Comparison of ENCODE assay signal across 8 mouse cellular contexts in genomic region chr3:79813814-79814490, GRCm38 (mm10). TPM values are rescaled to one million over a fixed set of nuclear protein-coding genes. Genes with fewer than 3 reads are reported as not detected.
A peak's percentile ranks its signal among the peaks of the same experiment; 100 is the strongest.
DNase-seq lines count a peak whose midpoint lies in the region; ATAC-seq and TF ChIP-seq lines count a peak whose summit lies in the region.

No protein-coding gene starts in this region.

- TF ChIP-seq POLR2A in bone marrow, adult 2 months (IDR thresholded peaks at IDR 0.05; ENCODE audit: borderline replicate concordance, control insufficient read depth, low read depth, low read length): no peak

- H3K36me3 ChIP-seq in embryonic facial prominence, embryonic 14.5 days (ENCODE audit: control insufficient read depth, insufficient read depth, low read length): no peaks in the 10 kb centered on the region
- no peaks in the 10 kb centered on the region; the same call in 1 of the 2 replicates for H3K36me3 ChIP-seq in heart, embryonic 16.5 days (ENCODE audit: control insufficient read depth, insufficient read depth)
- no peaks in the 10 kb centered on the region for H3K36me3 ChIP-seq in liver, postnatal 0 days (replicated peaks; ENCODE audit: insufficient read depth, low read length)

- no peaks in the 10 kb centered on the region for H3K27me3 ChIP-seq in embryonic facial prominence, embryonic 14.5 days (replicated peaks; ENCODE audit: control insufficient read depth, insufficient read depth, low read length)
- H3K27me3 ChIP-seq in heart, embryonic 16.5 days (ENCODE audit: control insufficient read depth, insufficient read depth, low read length): no peaks in the 10 kb centered on the region
- no peaks in the 10 kb centered on the region for H3K27me3 ChIP-seq in liver, postnatal 0 days (ENCODE audit: insufficient read depth, low read length)

- WGBS in bone marrow, adult 2 months: 30% methylated on average over 19 of the region's 19 CpGs
- WGBS in embryonic facial prominence, embryonic 14.5 days: 31% methylated on average over 19 of the region's 19 CpGs
- 31% methylated on average over 19 of the region's 19 CpGs for WGBS in heart, embryonic 16.5 days
- WGBS in liver, postnatal 0 days (ENCODE audit: insufficient replicate concordance): 34% methylated on average over 19 of the region's 19 CpGs

- DNase-seq in CD4-positive, CD25-positive, alpha-beta regulatory T cell, adult 2 months (ENCODE audit: low read depth, low spot score): peak; percentile 78
- DNase-seq in embryonic facial prominence, embryonic 14.5 days (ENCODE audit: low spot score): peak; percentile 75
- peak; percentile 51 to 87 for DNase-seq in kidney, postnatal 36 days
- DNase-seq in liver, postnatal 0 days: peak; percentile 71
- peak; percentile 58 for DNase-seq in thymus, postnatal 0 days (ENCODE audit: low spot score)

- no peak overlapping the region for H3K27ac ChIP-seq in bone marrow, adult 2 months (ENCODE audit: control insufficient read depth, insufficient read depth, low read depth, low read length, poor library complexity)
- no peak overlapping the region for H3K27ac ChIP-seq in embryonic facial prominence, embryonic 14.5 days (replicated peaks; ENCODE audit: low read depth, low read length)
- H3K27ac ChIP-seq in heart, embryonic 16.5 days (ENCODE audit: low read length): no peak overlapping the region
- no peak overlapping the region for H3K27ac ChIP-seq in liver, postnatal 0 days (ENCODE audit: low read depth)

- H3K4me3 ChIP-seq in bone marrow, adult 2 months (replicated peaks; ENCODE audit: control insufficient read depth, low read depth, low read length): no peak overlapping the region
- H3K4me3 ChIP-seq in embryonic facial prominence, embryonic 14.5 days (ENCODE audit: low read depth, low read length): no peak overlapping the region
- H3K4me3 ChIP-seq in heart, embryonic 16.5 days (ENCODE audit: low read length): no peak overlapping the region
- H3K4me3 ChIP-seq in liver, postnatal 0 days (ENCODE audit: low read depth, low read length): no peak overlapping the region

- H3K9ac ChIP-seq in embryonic facial prominence, embryonic 14.5 days (ENCODE audit: low read depth, low read length): no peak overlapping the region
- H3K9ac ChIP-seq in heart, embryonic 16.5 days (ENCODE audit: low read length): no peak overlapping the region
- no peak overlapping the region for H3K9ac ChIP-seq in liver, postnatal 0 days (replicated peaks)

- no peaks in the 10 kb centered on the region for H3K4me1 ChIP-seq in bone marrow, adult 2 months (ENCODE audit: control insufficient read depth, insufficient read depth, low read length)
- no peaks in the 10 kb centered on the region for H3K4me1 ChIP-seq in embryonic facial prominence, embryonic 14.5 days (ENCODE audit: control insufficient read depth, insufficient read depth, low read length)
- H3K4me1 ChIP-seq in heart, embryonic 16.5 days (ENCODE audit: control insufficient read depth, insufficient read depth, low read length): no peaks in the 10 kb centered on the region
- H3K4me1 ChIP-seq in liver, postnatal 0 days (ENCODE audit: insufficient read depth): no peaks in the 10 kb centered on the region

- peak; percentile 78 for ATAC-seq in embryonic facial prominence, embryonic 14.5 days (ENCODE audit: low read depth)
- ATAC-seq in heart, embryonic 16.5 days (replicated peaks; ENCODE audit: extremely low read depth, insufficient read depth, low FRiP score): 0 out of 2 replicates have a peak, but pooled peaks have one; percentile 28
- 0 out of 2 replicates have a peak, but pooled peaks have one; percentile 51 for ATAC-seq in liver, postnatal 0 days
- peak; percentile 72; the same call in 1 of the 2 replicates for ATAC-seq in neutrophil, adult 5-6 weeks (ENCODE audit: extremely low read depth, insufficient number of reproducible peaks, low FRiP score, poor library complexity, severe bottlenecking)

- peak; percentile 86 for TF ChIP-seq CTCF in bone marrow, adult 2 months (IDR thresholded peaks at IDR 0.05; ENCODE audit: control insufficient read depth, insufficient read depth, low read length)
- peak; percentile 84 for TF ChIP-seq CTCF in liver, postnatal 0 days (IDR thresholded peaks at IDR 0.05; ENCODE audit: low read depth)

- H3K9me3 ChIP-seq in embryonic facial prominence, embryonic 14.5 days (ENCODE audit: control insufficient read depth, low read length): no peaks in the 10 kb centered on the region
- H3K9me3 ChIP-seq in heart, embryonic 16.5 days (replicated peaks; ENCODE audit: control insufficient read depth, low read length): no peaks in the 10 kb centered on the region
- H3K9me3 ChIP-seq in liver, postnatal 0 days (ENCODE audit: low read length): no peaks in the 10 kb centered on the region

- TF ChIP-seq EP300 in liver, postnatal 0 days (IDR thresholded peaks at IDR 0.05; ENCODE audit: low read depth): no peak

- peak overlapping the region; percentile 33; the same call in 1 of the 2 replicates for H3K4me2 ChIP-seq in embryonic facial prominence, embryonic 14.5 days (ENCODE audit: low read depth, low read length)
- H3K4me2 ChIP-seq in heart, embryonic 16.5 days (ENCODE audit: low read depth, low read length): no peak overlapping the region
- H3K4me2 ChIP-seq in liver, postnatal 0 days (ENCODE audit: low read depth, low read length): no peak overlapping the region

RNA-seq across cellular contexts. Expression of gene Tmem144, which starts 38.6 kb away (rescaled TPM):
- polyA plus RNA-seq in bone marrow, adult 2 months (2011; ENCODE audit: insufficient read depth, insufficient read length, low replicate concordance, missing spikeins): not detected in 2 replicates
- polyA plus RNA-seq in embryonic facial prominence, embryonic 14.5 days (2014; fragmentation: Nextera tagmentation; extraction: Ambion mirVana): 3.3 and 4.6 TPM in 2 replicates
- 10.5 and 11.3 TPM in 2 replicates for polyA plus RNA-seq in heart, embryonic 16.5 days (2015; fragmentation: Nextera tagmentation; extraction: Ambion mirVana)
- 1.2 and 2.0 TPM in 2 replicates for polyA plus RNA-seq in liver, postnatal 0 days (2015; fragmentation: Nextera tagmentation; extraction: Ambion mirVana)
- total RNA-seq in neutrophil, adult 5-6 weeks (2017): 0.35 TPM in 1 of 2 replicates, not detected in the other
- 1.6 TPM in 2 replicates for polyA plus RNA-seq in thymus, postnatal 0 days (2015; fragmentation: Nextera tagmentation; extraction: Ambion mirVana)

Comparison
In these comparisons a context has a peak if more than half of its experiments do, and no peak if none do; other contexts are left out.
1. ATAC-seq: peak in every context shown above with its lines; median percentile 78 in embryonic facial prominence, embryonic 14.5 days; 72 in neutrophil, adult 5-6 weeks; 51 in liver, postnatal 0 days; 28 in heart, embryonic 16.5 days.